Mouse (Mus musculus): Measurements from ENCODE around the gene Amotl1.

Amotl1 gene

DNA sequence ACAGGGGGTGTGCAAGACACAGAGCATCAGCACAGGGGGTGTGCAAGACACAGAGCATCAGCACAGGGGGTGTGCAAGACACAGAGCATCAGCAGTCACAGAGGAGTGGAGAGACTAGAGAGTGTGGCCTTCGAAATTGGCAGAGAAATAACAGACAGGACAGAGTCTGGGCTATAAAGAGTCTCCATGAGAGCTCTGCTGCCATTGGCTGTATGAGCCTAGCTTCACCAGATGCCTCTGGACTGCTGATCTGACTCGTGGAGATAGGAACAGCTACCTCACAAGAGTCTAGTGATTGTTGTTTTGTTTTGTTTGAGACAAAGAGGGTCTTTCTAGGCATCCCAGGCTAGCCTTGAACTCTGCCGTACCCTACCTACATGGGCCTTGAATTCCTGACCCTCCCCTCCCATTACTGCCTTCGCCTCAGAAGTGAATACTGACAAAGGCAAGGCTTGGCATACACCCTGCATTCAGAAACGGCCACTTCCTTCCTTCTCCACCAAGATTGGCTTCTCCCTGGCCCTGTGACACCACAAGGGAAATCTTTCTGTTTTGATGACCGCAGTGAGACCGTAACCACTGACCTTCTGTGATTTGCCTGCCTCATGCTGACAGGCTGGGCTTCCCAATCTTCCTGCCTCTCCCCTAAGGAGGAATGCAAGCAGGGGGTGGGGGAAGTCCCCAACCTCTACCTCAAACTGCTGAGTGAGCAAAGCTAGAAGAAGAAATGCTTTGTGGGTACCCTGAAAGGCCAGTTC is 3.4 kb downstream of the Amotl1 start:
- DNase-seq (ENCODE audit: low spot score in 2 of 2), result no peak

DNA sequence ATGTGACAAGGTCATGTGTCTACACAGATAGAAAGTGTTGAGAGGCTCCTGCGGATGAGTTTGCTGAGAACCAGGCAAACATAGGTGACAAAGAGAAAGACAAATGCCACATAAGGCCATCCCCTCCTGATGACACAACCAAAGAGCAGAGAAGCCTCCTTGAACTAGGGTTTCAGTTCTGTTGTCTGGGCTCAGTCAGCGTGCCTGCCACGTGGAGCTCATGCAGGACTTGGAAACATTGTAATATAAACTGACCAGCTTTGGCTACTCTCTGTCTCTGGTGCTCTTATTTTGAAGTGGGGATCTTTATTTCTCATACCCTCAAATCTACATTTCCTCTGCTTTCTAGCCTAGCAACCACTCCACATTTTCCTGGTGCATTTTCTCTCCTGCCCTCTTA is 8.6 kb downstream of the Amotl1 start:
- no peak for DNase-seq (ENCODE audit: low spot score in 2 of 2)

GRCm38 (mm10) chr9:14635551-14635950 is 9.3 kb downstream of the Amotl1 start:
- no peak for DNase-seq (ENCODE audit: low spot score in 2 of 2)

DNA sequence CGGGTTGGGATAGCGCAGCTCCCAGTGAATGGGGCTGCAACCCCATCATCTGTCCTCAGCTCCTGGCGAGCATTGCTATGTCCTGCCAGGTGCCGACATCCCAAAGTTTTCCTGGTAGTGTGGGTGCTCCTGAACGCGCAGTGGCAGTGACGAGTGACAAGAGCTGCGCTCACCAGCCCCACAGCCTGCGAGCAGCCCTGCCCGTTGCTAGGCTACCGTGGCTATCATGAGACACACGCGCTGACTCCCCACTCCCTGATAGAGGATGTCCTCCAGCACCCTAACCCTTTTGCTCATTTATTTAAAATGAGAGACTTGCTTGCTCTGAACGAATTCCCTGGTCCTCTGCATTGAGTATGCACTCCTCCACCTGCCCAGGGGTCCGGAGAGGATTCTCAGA is 10.7 kb downstream of the Amotl1 start:
- DNase-seq (ENCODE audit: low spot score in 2 of 2), result no peak

DNA sequence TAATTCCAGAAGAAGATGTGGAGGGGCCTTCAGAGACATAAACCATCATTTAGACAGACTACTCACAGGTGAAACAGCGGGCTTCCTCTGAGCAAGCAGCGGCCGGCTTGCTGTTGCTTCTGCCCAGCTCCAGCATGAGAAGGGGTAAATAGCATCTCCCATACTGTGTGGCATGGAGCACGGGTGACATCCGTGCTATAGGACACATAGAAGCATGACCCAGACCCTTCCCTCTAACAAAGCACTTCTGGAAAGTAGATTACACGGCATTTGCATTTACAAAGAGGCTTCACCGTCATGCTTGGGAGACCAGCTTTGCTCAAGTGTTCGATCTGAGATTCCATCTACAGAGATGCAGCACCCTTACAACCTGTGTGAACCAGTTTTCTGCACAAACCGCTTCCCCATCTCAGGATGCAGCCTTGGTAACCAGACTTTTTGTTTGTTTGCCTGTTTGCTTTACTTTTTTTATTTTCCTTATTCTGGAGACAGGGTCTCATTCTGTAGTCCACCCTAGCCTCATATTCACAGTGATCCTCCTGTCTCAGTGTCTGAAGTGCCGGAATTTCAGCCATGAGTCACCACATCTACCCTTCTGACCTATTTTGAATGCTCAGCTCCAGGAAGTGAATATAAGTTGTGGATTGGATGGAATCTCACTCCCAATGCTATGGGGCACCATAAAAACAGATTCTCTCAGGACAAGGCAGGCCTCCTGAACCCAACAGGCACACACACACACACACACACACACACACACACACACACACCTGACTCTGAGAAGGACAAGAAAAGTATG is 12.3 kb downstream of the Amotl1 start:
- DNase-seq (ENCODE audit: low spot score in 2 of 2), result no peak

- no peak for DNase-seq (ENCODE audit: low spot score in 2 of 2)
These were observed 13.1 kb downstream of the Amotl1 start for GRCm38 (mm10) chr9:14631729-14632128.

DNA sequence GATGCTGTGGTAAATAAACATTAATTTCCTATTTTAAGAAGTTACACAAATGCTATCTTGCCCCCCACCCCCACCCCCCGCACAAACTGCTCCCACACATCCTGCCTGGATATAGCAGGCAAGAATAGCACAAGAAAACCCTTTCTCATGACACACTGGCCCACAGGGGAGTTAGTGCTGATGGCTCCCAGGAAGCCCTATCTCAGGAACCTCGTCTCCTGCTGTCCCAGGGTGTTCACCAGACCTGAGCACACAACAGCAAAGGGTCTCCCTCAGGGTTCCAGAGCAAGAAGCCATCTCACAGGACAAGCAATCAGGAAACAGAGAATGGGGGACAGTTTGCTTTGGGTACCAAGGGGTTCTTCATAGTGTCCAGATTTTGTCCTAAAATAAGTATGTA is 17.3 kb downstream of the Amotl1 start:
- DNase-seq (ENCODE audit: low spot score in 2 of 2), result no peak

GRCm38 (mm10) chr9:14625961-14626360 is 18.9 kb downstream of the Amotl1 start:
- no peak for DNase-seq (ENCODE audit: low spot score in 2 of 2)

- no peak for DNase-seq (ENCODE audit: low spot score in 2 of 2)
These were observed 19.8 kb downstream of the Amotl1 start for GRCm38 (mm10) chr9:14625024-14625423.

DNA sequence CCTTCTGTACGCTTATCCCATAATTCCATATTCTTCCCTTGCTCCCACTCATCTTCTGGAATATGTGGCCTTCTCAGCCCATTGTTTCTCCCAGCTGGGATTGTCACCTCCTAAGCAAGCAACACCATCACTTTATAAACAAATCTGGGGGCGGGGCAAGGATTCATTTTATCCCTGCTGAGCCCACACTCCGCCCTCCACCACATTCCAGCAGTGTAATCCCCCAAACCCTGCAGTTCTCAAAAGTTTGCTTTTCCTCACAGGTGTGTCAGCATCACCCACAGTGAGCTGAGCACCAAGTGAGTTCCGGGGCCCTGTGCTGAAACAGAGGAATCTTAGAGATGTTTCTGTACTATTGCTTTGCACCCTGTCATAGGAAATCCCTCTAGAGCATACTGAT is 20.9 kb downstream of the Amotl1 start:
- no peak for DNase-seq (ENCODE audit: low spot score in 2 of 2)

GRCm38 (mm10) chr9:14623250-14623649 is 21.6 kb downstream of the Amotl1 start:
- no peak for DNase-seq (ENCODE audit: low spot score in 2 of 2)

GRCm38 (mm10) chr9:14622848-14623247 is 22.0 kb downstream of the Amotl1 start:
- no peak for DNase-seq (ENCODE audit: low spot score in 2 of 2)

DNA sequence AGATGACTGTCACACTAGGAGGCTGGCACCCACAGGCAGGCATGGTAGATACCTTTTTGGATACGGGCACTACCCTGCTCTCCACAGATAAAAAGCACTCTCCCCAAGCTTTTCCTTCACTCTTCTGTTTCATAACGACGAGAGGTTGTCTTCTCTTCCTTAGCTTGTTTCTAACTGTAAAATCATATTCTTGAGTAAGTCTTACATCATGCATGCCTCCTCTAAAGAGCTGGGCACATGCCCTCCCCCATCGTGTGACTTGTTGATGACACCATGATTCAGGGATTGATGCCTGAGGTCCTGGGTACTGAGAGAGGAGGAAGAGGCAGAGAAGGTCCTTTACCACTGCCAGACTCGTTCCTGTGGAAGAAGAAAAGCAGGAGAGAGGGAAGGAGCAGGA is 24.7 kb downstream of the Amotl1 start:
- no peak for DNase-seq (ENCODE audit: low spot score in 2 of 2)

DNA sequence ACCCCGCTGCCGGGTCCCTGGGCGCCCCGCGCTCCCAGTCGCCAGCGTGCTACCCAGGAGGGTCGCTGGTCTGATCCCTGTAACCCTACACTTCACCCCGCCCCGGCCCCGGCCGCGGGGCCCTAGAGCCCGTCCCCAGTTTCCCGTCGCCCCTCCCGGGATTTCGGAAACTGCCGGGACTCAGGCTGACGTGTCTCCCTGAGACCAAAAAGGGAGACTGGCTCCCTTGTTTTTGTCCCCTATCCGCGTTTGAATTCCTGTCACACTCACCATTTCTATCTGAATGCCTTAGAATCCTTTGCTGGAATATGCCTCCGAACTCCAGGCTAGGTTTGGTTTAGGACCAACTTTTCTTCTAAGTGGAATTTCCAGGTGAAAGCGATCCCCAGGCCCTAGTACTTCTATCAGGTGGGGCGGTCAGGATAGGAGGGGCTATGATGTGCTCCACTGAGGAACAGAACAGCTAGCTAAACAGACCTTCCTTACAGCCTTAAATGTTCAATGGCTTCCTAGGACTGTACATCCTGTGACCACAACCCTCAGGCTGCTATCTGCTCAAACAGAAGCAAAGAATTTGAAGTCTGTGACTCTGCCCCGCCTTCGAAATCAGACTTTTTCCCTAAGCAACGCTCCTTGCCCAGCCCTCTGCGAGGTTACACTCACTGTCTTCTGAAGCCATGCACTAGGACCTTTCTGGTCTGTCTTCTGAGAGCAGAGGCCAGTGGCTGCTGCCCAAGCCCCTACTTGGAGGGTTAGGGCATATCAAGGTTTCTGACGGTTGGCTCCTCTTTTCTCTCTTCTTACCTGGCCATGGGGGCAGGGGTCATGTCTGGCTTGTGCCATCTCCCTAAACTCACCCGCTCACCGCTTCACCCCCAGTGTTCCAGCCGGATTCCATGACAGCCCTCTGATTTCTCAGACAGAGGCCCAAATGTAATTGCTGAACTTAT is 29.6 kb downstream of the Amotl1 start:
- DNase-seq (ENCODE audit: low spot score in 2 of 2), result no peak

DNA sequence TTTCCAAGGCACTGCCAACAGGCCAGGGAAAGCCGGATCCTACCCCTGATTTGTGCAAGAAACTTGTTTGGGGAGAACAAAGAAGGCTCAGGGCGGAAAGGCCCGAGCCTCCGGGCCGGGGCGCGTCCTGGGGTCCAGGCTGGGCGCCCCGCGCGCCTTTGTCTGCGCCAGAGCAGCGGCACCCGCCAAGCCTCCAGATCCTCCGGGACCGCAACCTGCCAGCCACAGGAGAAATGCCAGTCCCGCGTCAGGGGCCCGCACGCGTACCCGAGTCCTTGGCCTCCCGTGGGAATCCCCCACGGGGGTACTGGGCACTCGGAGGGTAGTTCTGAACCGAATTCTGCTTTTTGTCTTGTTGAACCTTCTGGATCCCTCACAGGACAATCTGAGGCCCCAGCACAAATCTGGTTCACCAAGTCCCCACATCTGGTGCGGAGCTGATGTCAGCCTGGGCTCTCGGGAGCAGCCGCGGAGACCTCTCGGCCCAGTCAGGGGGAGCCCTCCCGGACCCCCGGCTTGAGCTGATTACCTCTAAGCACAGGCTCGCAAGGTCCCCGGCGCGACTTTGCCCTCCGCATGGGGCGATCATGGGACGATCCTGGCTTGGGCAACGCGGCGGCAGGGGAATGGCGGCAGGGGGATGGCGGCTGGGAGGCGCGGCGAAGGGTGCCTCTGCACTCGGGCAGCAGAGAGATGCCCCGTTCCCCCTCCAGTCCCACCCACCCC is 30.5 kb downstream of the Amotl1 start:
- DNase-seq (ENCODE audit: low spot score in 2 of 2), result no peak

DNA sequence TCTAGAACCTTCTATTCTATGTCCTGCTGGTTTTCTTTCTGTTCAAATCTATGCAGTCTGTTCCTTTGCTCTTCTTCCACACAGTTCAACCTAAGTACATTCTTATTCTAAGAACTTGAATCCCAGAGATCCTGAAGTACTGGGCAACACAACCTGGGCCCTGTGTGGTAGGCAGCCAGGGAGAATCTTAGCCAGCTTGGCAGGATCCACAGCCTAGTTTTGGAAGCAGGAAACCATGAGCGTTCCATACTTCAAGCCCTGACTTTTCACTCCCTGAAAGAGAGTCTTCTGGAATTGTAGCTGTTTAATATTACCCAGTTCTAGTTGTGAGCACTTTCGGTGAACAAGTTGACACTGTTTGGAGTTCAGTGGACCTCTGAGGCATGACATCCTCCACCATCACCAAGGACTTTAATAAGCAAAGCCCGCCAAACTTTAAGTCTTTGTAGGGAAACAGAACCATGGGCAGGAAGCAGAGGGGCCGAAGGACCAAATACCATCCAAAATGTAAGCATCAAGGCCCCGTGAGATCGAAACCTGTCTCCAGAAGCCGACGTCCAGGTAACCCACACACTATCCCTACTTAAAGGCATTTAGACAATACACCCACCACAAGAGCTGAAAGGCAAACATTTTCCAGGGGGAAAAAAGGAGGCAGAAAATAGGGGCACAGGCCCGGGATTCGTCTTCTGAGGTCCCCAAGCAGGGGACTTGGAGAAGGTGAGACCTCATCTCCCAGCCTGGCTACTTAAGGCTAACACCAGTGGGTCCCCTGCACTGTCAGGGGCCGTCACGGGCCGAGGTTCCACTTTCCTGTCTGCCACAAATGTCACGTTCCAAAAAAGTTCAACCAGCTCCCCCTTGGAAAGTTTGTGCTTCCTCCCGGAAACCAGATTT is 31.3 kb downstream of the Amotl1 start:
- no peak for DNase-seq (ENCODE audit: low spot score in 2 of 2)

GRCm38 (mm10) chr9:14612588-14612987 is 32.3 kb downstream of the Amotl1 start:
- DNase-seq (ENCODE audit: low spot score in 2 of 2), result no peak

GRCm38 (mm10) chr9:14608521-14608920 is 36.3 kb downstream of the Amotl1 start:
- no peak for DNase-seq (ENCODE audit: low spot score in 2 of 2)

- DNase-seq (ENCODE audit: low spot score in 2 of 2), result no peak
These were observed 37.4 kb downstream of the Amotl1 start for GRCm38 (mm10) chr9:14607464-14607863.

GRCm38 (mm10) chr9:14605992-14606391 is 38.9 kb downstream of the Amotl1 start:
- DNase-seq (ENCODE audit: low spot score in 2 of 2), result no peak

All from spleen, postnatal 4 days (tissue).